Mouse (Mus musculus): Measurements from ENCODE around the gene Mrgprd. TPM values are rescaled to one million over a fixed set of nuclear protein-coding genes. Genes with fewer than 3 reads are reported as not detected.

Gene Mrgprd
- polyA plus RNA-seq, 1 experiment from 2014 or later: not detected

DNA sequence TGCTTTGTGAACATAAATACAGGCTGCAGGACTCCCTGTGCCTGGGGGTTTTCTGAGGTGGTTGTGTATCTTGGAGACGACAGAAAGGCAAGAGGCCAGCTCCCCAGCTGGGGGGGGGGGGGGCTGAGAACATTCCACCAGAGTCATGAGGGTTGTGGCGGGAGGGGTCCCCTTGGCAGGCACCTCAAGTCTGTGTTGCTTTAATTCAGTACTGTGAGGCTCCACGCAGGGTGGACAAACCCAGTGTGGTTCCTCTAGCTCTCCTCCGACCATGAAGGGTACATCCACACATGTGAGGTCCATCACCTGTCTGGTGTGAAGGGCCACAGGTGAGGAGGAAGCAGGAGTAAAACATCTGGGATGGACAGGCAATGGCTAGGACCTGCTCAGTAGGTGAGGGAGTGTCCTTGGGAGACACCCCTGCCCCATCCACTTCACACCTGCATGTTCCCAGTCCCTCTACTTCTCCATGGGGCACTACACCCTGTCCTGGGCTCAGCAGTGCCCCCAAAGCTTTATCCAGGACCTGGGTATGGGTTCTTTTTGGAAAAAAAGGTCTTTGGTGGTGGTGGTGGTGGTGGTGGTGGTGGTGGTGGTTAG, 19.9 kb downstream of the Mrgprd start:
- ATAC-seq (ENCODE audit: low FRiP score): no peak
- H3K27ac ChIP-seq (ENCODE audit: low read depth, low read length): no peak overlapping the region
- no peak overlapping the region for H3K4me2 ChIP-seq
- no peaks in the 10 kb centered on the region for H3K9me3 ChIP-seq (ENCODE audit: control insufficient read depth, low read length)
- no peaks in the 10 kb centered on the region for H3K4me1 ChIP-seq (ENCODE audit: control insufficient read depth, insufficient read depth, low read length)
- H3K9ac ChIP-seq (ENCODE audit: low read length): no peak overlapping the region
- H3K36me3 ChIP-seq (ENCODE audit: control insufficient read depth, insufficient read depth, low read length): no peaks in the 10 kb centered on the region
- WGBS: 79% methylated on average over 4 of the region's 4 CpGs
- no peak overlapping the region for H3K4me3 ChIP-seq (ENCODE audit: low read depth, low read length)
- DNase-seq (ENCODE audit: low spot score, missing footprints): no peak
- H3K27me3 ChIP-seq (ENCODE audit: control insufficient read depth, insufficient read depth, low read length): no peaks in the 10 kb centered on the region

DNA sequence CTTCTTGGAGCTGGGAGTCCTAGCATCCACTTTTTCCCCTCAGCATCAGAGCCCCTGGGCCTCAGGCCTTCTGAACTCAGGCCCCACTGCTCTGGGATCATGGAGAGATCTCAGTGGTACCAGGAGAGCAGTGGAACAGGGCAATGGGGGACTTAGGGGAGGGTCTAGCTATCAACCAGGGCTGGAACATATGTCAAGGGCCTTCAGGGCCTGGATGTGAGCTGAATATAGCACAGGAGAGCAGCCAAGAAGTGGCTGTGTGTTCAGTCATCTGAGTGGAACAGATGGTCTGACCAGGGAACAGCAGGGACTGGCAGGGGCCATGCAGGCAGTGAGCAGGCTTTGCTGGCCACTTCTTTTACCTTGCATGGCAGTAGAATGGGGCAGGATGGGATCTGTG, 20.6 kb downstream of the Mrgprd start:
- DNase-seq (ENCODE audit: low spot score, missing footprints) (no peak), ATAC-seq (ENCODE audit: low FRiP score) (no peak)
- no peak overlapping the region for H3K4me3 ChIP-seq (ENCODE audit: low read depth, low read length)
- H3K36me3 ChIP-seq (ENCODE audit: control insufficient read depth, insufficient read depth, low read length): no peaks in the 10 kb centered on the region
- H3K27ac ChIP-seq (ENCODE audit: low read depth, low read length): no peak overlapping the region
- H3K4me2 ChIP-seq: no peak overlapping the region
- no peaks in the 10 kb centered on the region for H3K27me3 ChIP-seq (ENCODE audit: control insufficient read depth, insufficient read depth, low read length)
- no peaks in the 10 kb centered on the region for H3K4me1 ChIP-seq (ENCODE audit: control insufficient read depth, insufficient read depth, low read length)
- H3K9me3 ChIP-seq (ENCODE audit: control insufficient read depth, low read length): no peaks in the 10 kb centered on the region
- no peak overlapping the region for H3K9ac ChIP-seq (ENCODE audit: low read length)

DNA sequence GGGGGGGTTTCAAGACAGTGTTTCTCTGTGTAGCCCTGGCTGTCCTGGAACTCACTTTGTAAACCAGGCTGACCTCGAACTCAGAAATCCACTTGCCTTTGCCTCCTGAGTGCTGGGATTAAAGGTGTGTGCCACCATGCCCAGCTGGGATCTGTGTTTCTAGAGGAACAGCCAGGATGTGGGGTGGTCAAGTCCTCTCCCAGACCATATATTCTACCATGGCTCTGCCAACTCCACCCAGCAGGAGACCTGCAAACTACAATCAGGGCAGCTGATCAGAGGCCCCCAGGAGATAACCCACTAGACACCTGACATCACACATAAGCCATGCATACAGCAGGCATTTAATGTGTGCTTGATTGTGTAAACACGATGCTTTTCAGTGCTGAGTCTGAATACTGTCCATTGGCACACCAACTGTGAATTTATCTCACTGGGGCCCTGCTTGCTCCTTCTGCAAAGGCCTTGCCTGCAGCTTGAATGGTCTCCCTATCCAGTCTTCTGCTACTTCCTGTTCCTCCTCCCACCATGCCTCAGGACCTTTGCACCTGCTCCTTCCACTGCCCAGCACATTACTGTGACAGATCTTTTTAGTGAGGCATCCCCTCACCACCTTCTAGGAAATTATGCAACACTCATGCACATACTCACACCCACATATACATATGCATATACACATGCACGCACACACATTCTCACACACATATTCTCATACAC, 21.1 kb downstream of the Mrgprd start:
- Histone ChIP-seq H3K4me3 (ENCODE audit: low read depth, low read length) (no peak overlapping the region), H3K36me3 (ENCODE audit: control insufficient read depth, insufficient read depth, low read length) (no peaks in the 10 kb centered on the region), H3K27me3 (ENCODE audit: control insufficient read depth, insufficient read depth, low read length) (no peaks in the 10 kb centered on the region), H3K9ac (ENCODE audit: low read length) (no peak overlapping the region), H3K4me1 (ENCODE audit: control insufficient read depth, insufficient read depth, low read length) (no peaks in the 10 kb centered on the region), H3K9me3 (ENCODE audit: control insufficient read depth, low read length) (no peaks in the 10 kb centered on the region), H3K27ac (ENCODE audit: low read depth, low read length) (no peak overlapping the region), H3K4me2 (no peak overlapping the region)
- no peak for ATAC-seq (ENCODE audit: low FRiP score)
- DNase-seq (ENCODE audit: low spot score, missing footprints): no peak
- 92% methylated on average over 3 of the region's 3 CpGs for WGBS

DNA sequence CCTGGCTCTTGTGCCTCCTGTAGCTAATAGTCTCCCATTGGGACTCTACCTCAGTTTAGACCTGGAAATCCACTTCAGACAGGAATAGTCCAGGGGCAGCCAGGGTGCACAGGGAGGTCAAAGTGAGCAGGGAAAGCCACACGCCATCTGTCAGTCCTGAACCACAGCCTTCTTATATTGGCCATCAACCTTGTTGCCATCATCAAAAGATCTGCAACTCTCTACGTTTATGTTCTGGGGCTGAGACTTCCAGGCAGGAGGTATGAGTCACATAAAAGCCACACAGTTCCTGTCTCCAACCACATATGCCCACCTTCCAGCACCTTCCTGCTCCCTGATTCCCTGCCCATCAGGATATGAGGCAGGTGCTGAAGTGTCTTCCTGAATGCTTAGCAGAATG, 23.3 kb downstream of the Mrgprd start:
- no peaks in the 10 kb centered on the region for H3K36me3 ChIP-seq (ENCODE audit: control insufficient read depth, insufficient read depth, low read length)
- no peaks in the 10 kb centered on the region for H3K4me1 ChIP-seq (ENCODE audit: control insufficient read depth, insufficient read depth, low read length)
- H3K9ac ChIP-seq (ENCODE audit: low read length): no peak overlapping the region
- WGBS: 80% methylated on average over 2 of the region's 2 CpGs
- ATAC-seq (ENCODE audit: low FRiP score) (no peak), DNase-seq (ENCODE audit: low spot score, missing footprints) (no peak)
- no peak overlapping the region for H3K4me2 ChIP-seq
- no peak overlapping the region for H3K27ac ChIP-seq (ENCODE audit: low read depth, low read length)
- H3K27me3 ChIP-seq (ENCODE audit: control insufficient read depth, insufficient read depth, low read length): no peaks in the 10 kb centered on the region
- H3K4me3 ChIP-seq (ENCODE audit: low read depth, low read length): no peak overlapping the region
- no peaks in the 10 kb centered on the region for H3K9me3 ChIP-seq (ENCODE audit: control insufficient read depth, low read length)

DNA sequence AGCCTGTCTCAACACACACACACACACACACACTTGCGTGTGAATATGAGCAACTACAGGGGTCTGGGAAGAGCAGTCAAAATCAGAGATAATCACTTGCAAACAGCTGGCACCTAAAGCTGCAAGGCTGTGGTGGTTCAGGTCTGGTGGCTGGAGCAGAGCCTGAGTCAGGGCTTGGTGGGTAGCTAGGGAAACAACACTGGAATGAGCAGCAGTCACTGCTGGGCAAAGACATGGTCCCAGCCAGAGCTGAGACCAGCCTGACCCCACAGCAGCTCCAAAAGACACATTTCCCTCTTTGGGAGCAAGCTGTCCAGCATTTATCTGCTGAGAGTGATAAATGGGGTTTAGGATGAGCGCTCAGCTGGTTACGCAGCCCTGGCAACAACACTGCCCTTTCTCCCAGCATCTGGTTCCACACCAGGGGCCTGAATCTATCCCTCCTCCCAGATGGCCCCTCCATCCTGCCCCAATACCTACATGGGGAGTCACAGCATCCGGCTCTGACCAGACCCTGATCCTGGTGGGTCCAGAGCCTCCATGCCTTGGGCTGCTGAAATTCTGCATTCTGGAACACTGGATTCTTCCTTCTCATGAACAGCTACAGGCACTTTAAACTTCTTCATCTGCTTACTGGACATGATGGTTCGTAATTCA, 25.7 kb downstream of the Mrgprd start:
- Histone ChIP-seq H3K9me3 (ENCODE audit: control insufficient read depth, low read length) (no peaks in the 10 kb centered on the region), H3K4me3 (ENCODE audit: low read depth, low read length) (no peak overlapping the region), H3K27ac (ENCODE audit: low read depth, low read length) (no peak overlapping the region), H3K27me3 (ENCODE audit: control insufficient read depth, insufficient read depth, low read length) (no peaks in the 10 kb centered on the region), H3K4me2 (no peak overlapping the region), H3K9ac (ENCODE audit: low read length) (no peak overlapping the region), H3K4me1 (ENCODE audit: control insufficient read depth, insufficient read depth, low read length) (no peaks in the 10 kb centered on the region), H3K36me3 (ENCODE audit: control insufficient read depth, insufficient read depth, low read length) (no peaks in the 10 kb centered on the region)
- ATAC-seq (ENCODE audit: low FRiP score): no peak
- peak; percentile 88 for DNase-seq (ENCODE audit: low spot score, missing footprints)
- 87% methylated on average over 5 of the region's 5 CpGs for WGBS

Other genes starting within 250 kb of the Mrgprd start
- gene 1810010D01Rik, start 106.7 kb upstream of the Mrgprd start, polyA plus RNA-seq (2014; fragmentation: Nextera tagmentation; extraction: Ambion mirVana): 0.49 TPM in 1 of 2 replicates, not detected in the other
- 1.5 and 1.9 TPM in 2 replicates for gene Tpcn2, start 30.8 kb upstream of the Mrgprd start, polyA plus RNA-seq (2014; fragmentation: Nextera tagmentation; extraction: Ambion mirVana)
- gene Mrgprf, start 14.0 kb upstream of the Mrgprd start, polyA plus RNA-seq (2014; fragmentation: Nextera tagmentation; extraction: Ambion mirVana): 0.51 and 0.87 TPM in 2 replicates

Measured in midbrain, embryonic 11.5 days (tissue).